24 mouse cellular contexts compared by ENCODE assay signal in genomic region chr4:151999481-151999880, GRCm38 (mm10). TPM values are rescaled to one million over a fixed set of nuclear protein-coding genes. Genes with fewer than 3 reads are reported as not detected.
DNase-seq lines count a peak whose midpoint lies in the region; TF ChIP-seq lines count a peak whose summit lies in the region.
"Had no signal": no experiment of that assay in that cellular context is flagged by ENCODE, and none has a peak within 500 bp of the region (broad histone marks: within the 10 kb centered on the region; RNA-seq: fewer than 3 reads in every experiment).

No protein-coding gene starts in this region.

- H3K27me3 ChIP-seq in E14TG2a.4 (ENCODE audit: insufficient read depth, low read length): peaks cover 24% of the 10 kb centered on the region
- H3K27me3 ChIP-seq: embryonic facial prominence, embryonic 12.5 days; forebrain, embryonic 13.5 days; intestine, embryonic 15.5 days; kidney, embryonic 15.5 days; limb, embryonic 12.5 days had no signal

- H3K4me1 ChIP-seq in E14TG2a.4 (replicated peaks; ENCODE audit: low read depth, low read length): peaks cover 44% of the 10 kb centered on the region
- H3K4me1 ChIP-seq in bone marrow macrophage, adult 2 months (ENCODE audit: control insufficient read depth, insufficient read depth, low read length): peaks cover 23% of the 10 kb centered on the region

- TF ChIP-seq CTCF in gastrocnemius, adult 2 months (IDR thresholded peaks at IDR 0.05): no peak
- no peak for TF ChIP-seq CTCF in E14TG2a.4 (conservative IDR thresholded peaks at IDR 0.05; ENCODE audit: low read length)
- no peak for TF ChIP-seq CTCF in bone marrow macrophage, adult 2 months (IDR thresholded peaks at IDR 0.05; ENCODE audit: low read depth, low read length)

- TF ChIP-seq POLR2A in bone marrow macrophage, adult 2 months (IDR thresholded peaks at IDR 0.05; ENCODE audit: borderline replicate concordance, low read depth, low read length): no peak

- DNase-seq in gastrocnemius, adult 2 months: no peak
- no peak for DNase-seq in gastrocnemius, postnatal 36 days
- peak; percentile 47 for DNase-seq in naive thymus-derived CD4-positive, alpha-beta T cell, adult 2 months (ENCODE audit: low read depth)
- no peak for DNase-seq in natural killer cell, adult 2 months (ENCODE audit: low spot score in 2 of 2)
- no peak for DNase-seq in left cerebral cortex, postnatal 10 days (ENCODE audit: extremely low spot score in 1 of 2, low spot score in 2 of 2)
- DNase-seq: cerebellum, adult 8-10 months; gastrocnemius, postnatal 10 days; kidney, postnatal 4 days; layer of hippocampus, adult 9-11 months; liver, embryonic 13.5 days; lung, embryonic 14.5 days; midbrain, embryonic 14.5 days; retina, postnatal 1 day had no signal

- peak overlapping the region; percentile 99 for H3K27ac ChIP-seq in gastrocnemius, adult 2 months
- H3K27ac ChIP-seq in bone marrow macrophage, adult 2 months (ENCODE audit: insufficient read depth, low read depth, low read length): peak overlapping the region; percentile 46
- H3K27ac ChIP-seq: embryonic facial prominence, embryonic 12.5 days; forebrain, embryonic 13.5 days; heart, embryonic 10.5 days; hindbrain, embryonic 14.5 days; intestine, embryonic 15.5 days; kidney, embryonic 15.5 days; limb, embryonic 12.5 days; liver, embryonic 13.5 days; stomach, postnatal 0 days had no signal

- H3K36me3 ChIP-seq in E14TG2a.4 (ENCODE audit: insufficient read depth, low read length): no peaks in the 10 kb centered on the region
- H3K36me3 ChIP-seq: embryonic facial prominence, embryonic 12.5 days; heart, embryonic 10.5 days; intestine, embryonic 15.5 days; kidney, embryonic 15.5 days; limb, embryonic 12.5 days; liver, embryonic 13.5 days had no signal

- intact Hi-C loops in gastrocnemius, adult 2 months (cut with DNase I): no loop called here
- intact Hi-C loops in gastrocnemius, postnatal 36 days (cut with DNase I): no loop called here
- intact Hi-C loops in left cerebral cortex, postnatal 10 days (cut with DNase I): no loop called here

- H3K9me3 ChIP-seq in E14TG2a.4 (ENCODE audit: low read length): no peaks in the 10 kb centered on the region
- H3K9me3 ChIP-seq: embryonic facial prominence, embryonic 12.5 days; forebrain, embryonic 13.5 days; heart, embryonic 10.5 days; intestine, embryonic 15.5 days; kidney, embryonic 15.5 days; limb, embryonic 12.5 days; liver, embryonic 13.5 days had no signal

- H3K4me3 ChIP-seq in gastrocnemius, adult 2 months: no peak overlapping the region
- H3K4me3 ChIP-seq in E14TG2a.4 (replicated peaks; ENCODE audit: low read length): 0 out of 2 replicates have a peak overlapping the region, but pooled peaks have one; percentile 24
- H3K4me3 ChIP-seq in bone marrow macrophage, adult 2 months (ENCODE audit: insufficient read depth, low read length): no peak overlapping the region
- H3K4me3 ChIP-seq: embryonic facial prominence, embryonic 12.5 days; erythroblast, embryonic 14.5 days; forebrain, embryonic 13.5 days; heart, embryonic 10.5 days; intestine, embryonic 15.5 days; kidney, embryonic 15.5 days; limb, embryonic 12.5 days; liver, embryonic 13.5 days had no signal

RNA-seq across cellular contexts. Expression of gene Phf13, which starts 3.4 kb away (rescaled TPM):
- 1 to 10 TPM; 4.5 to 4.6 TPM for total RNA-seq in gastrocnemius, adult 2 months (2021)
- 1 to 10 TPM; 3.6 to 4.0 TPM for total RNA-seq in gastrocnemius, postnatal 36 days (2021)
- polyA plus RNA-seq in bone marrow macrophage, adult 2 months (2012; ENCODE audit: insufficient read depth, insufficient read length, missing spikeins): 10.1 and 11.0 TPM in 2 replicates
- 10 to 100 TPM; 14.5 to 16.9 TPM for total RNA-seq in left cerebral cortex, postnatal 10 days (2021)

RNA-seq across cellular contexts. Expression of gene Klhl21, which starts 9.1 kb away (rescaled TPM):
- 100 to 1,000 TPM in 1 of 2 experiments, 10 to 100 TPM in 1; 92.5 to 125 TPM for total RNA-seq in gastrocnemius, adult 2 months (2021)
- 10 to 100 TPM; 77.1 to 91.5 TPM for total RNA-seq in gastrocnemius, postnatal 36 days (2021)
- 11.7 and 13.3 TPM in 2 replicates for polyA plus RNA-seq in bone marrow macrophage, adult 2 months (2012; ENCODE audit: insufficient read depth, insufficient read length, missing spikeins)
- 10 to 100 TPM; 10.2 to 11.2 TPM for total RNA-seq in left cerebral cortex, postnatal 10 days (2021)

RNA-seq across cellular contexts. Expression of gene Thap3, which starts 10.7 kb away (rescaled TPM):
- 10 to 100 TPM; 31.1 to 32.5 TPM for total RNA-seq in gastrocnemius, adult 2 months (2021)
- total RNA-seq in gastrocnemius, postnatal 36 days (2021): 10 to 100 TPM; 28.8 to 35.8 TPM
- 29.8 and 33.7 TPM in 2 replicates for polyA plus RNA-seq in bone marrow macrophage, adult 2 months (2012; ENCODE audit: insufficient read depth, insufficient read length, missing spikeins)
- total RNA-seq in left cerebral cortex, postnatal 10 days (2021): 10 to 100 TPM; 18.8 to 21.2 TPM

RNA-seq across cellular contexts. Expression of gene Zbtb48, which starts 28.0 kb away (rescaled TPM):
- total RNA-seq in gastrocnemius, adult 2 months (2021): 1 to 10 TPM; 2.4 to 3.3 TPM
- 1 to 10 TPM; 2.5 to 2.8 TPM for total RNA-seq in gastrocnemius, postnatal 36 days (2021)
- 7.5 and 11.4 TPM in 2 replicates for polyA plus RNA-seq in bone marrow macrophage, adult 2 months (2012; ENCODE audit: insufficient read depth, insufficient read length, missing spikeins)
- total RNA-seq in left cerebral cortex, postnatal 10 days (2021): 10 to 100 TPM; 11.9 to 14.7 TPM

RNA-seq across cellular contexts. Expression of gene Tas1r1, which starts 38.9 kb away (rescaled TPM):
- under 1 TPM; 0.53 to 0.59 TPM for total RNA-seq in gastrocnemius, adult 2 months (2021)
- total RNA-seq in gastrocnemius, postnatal 36 days (2021): 1 to 10 TPM in 1 of 2 experiments, under 1 TPM in 1; 0.43 to 1.1 TPM
- not detected in 2 replicates for polyA plus RNA-seq in bone marrow macrophage, adult 2 months (2012; ENCODE audit: insufficient read depth, insufficient read length, missing spikeins)
- total RNA-seq in left cerebral cortex, postnatal 10 days (2021): under 1 TPM; 0.43 to 0.54 TPM
- polyA plus RNA-seq: erythroblast, embryonic 14.5 days had no signal

Comparison
In these comparisons a context has a peak if more than half of its experiments do, and no peak if none do; other contexts are left out.
1. RNA of gene Klhl21, which starts 9.1 kb away (total RNA-seq): 92.5 to 125 TPM in gastrocnemius, adult 2 months and 77.1 to 91.5 TPM in gastrocnemius, postnatal 36 days; 10.2 to 11.2 TPM in left cerebral cortex, postnatal 10 days; every median in the first group is over 4 times any median in the second.